Mouse (Mus musculus) kidney, embryonic 15.5 days (tissue): ENCODE measurements around the gene Scgb1b30. TPM values are rescaled to one million over a fixed set of nuclear protein-coding genes. Genes with fewer than 3 reads are reported as not detected.
"Not testable (repeated sequence)": the region's sequence is repeated elsewhere in the genome, so short reads cannot be mapped to it uniquely, and the experiment has no call there.

Experiments
- ATAC-seq: fragments of 200-750 bp; cut with Nextera tagmentation; replicated peaks from 2 replicates; pipeline ENCODE4 v1.8.0; 2017; ENCODE audit warnings: moderate TSS enrichment; ENCODE audit not compliant: low FRiP score
- H3K27ac ChIP-seq: fragments of 300-500 bp; sonication (generic); 2 replicates; pipeline ENCODE4 v1.5.1; 2015; ENCODE audit warnings: mild to moderate bottlenecking, inconsistent platforms
- H3K27me3 ChIP-seq: fragments of 300-500 bp; sonication (generic); 2 replicates; pipeline ENCODE4 v1.6.1; 2015; ENCODE audit warnings: inconsistent platforms
- H3K36me3 ChIP-seq: fragments of 300-500 bp; sonication (generic); 2 replicates; pipeline ENCODE4 v1.6.1; 2015; ENCODE audit warnings: inconsistent platforms
- H3K4me1 ChIP-seq: fragments of 300-500 bp; sonication (generic); 2 replicates; pipeline ENCODE4 v1.6.1; 2015; ENCODE audit warnings: inconsistent platforms
- H3K4me2 ChIP-seq: fragments of 300-500 bp; sonication (generic); 2 replicates; pipeline ENCODE4 v1.6.1; 2015; ENCODE audit warnings: moderate library complexity, mild to moderate bottlenecking, inconsistent platforms
- H3K4me3 ChIP-seq: fragments of 300-500 bp; sonication (generic); replicated peaks from 2 replicates; pipeline ENCODE4 v1.5.1; 2015; ENCODE audit warnings: mild to moderate bottlenecking, inconsistent platforms
- H3K9ac ChIP-seq: fragments of 300-500 bp; sonication (generic); 2 replicates; pipeline ENCODE4 v1.6.1; 2015; ENCODE audit warnings: mild to moderate bottlenecking, inconsistent platforms
- H3K9me3 ChIP-seq: fragments of 300-500 bp; sonication (generic); replicated peaks from 2 replicates; pipeline ENCODE4 v1.6.1; 2016; ENCODE audit warnings: inconsistent platforms
- WGBS: fragments of 180-500 bp; shearing (Covaris S2); methylation state at CpG from one replicate; pipeline ENCODE4 v1.1.7; 2015; ENCODE audit warnings: mixed read lengths; 5-methylcytosine and 5-hydroxymethylcytosine counted together
- polyA plus RNA-seq: library from polyadenylated mRNA; unstranded; fragments of >200 nt; fragmentation: Nextera tagmentation; extraction: Ambion mirVana; gene quantifications from 2 replicates; pipeline ENCODE4 v1.2.1, GENCODE M21; 2015

Scgb1b30 gene
- polyA plus RNA-seq = not detected in 2 replicates

GRCm38 (mm10) chr7:34094911-34095481 is at the start of gene Scgb1b30:
TSS of gene Scgb1b30 (plus strand) at chr7:34095431.
- Histone ChIP-seq H3K9me3 (0 out of 2 replicates have a peak, but pooled peaks cover 6% of the 10 kb centered on the region), H3K36me3 (no peaks in the 10 kb centered on the region), H3K27me3 (no peaks in the 10 kb centered on the region), H3K4me2 (no peak within 1 kb of the TSS), H3K9ac (no peak within 1 kb of the TSS), H3K4me3 (no peak within 1 kb of the TSS), H3K27ac (no peak within 1 kb of the TSS), H3K4me1 (no peaks in the 10 kb centered on the region)
- WGBS = 88% methylated on average over 3 of the region's 3 CpGs
- ATAC-seq = no peak

GRCm38 (mm10) chr7:34068132-34068531 is 27.1 kb upstream of the Scgb1b30 start:
- not testable (repeated sequence) for H3K4me3 ChIP-seq, ATAC-seq, H3K9ac ChIP-seq, H3K36me3 ChIP-seq, H3K9me3 ChIP-seq, H3K4me1 ChIP-seq, H3K27ac ChIP-seq, H3K4me2 ChIP-seq, H3K27me3 ChIP-seq
- WGBS = 81% methylated on average over 5 of the region's 5 CpGs

- no peak for ATAC-seq
- Histone ChIP-seq H3K27me3 (no peaks in the 10 kb centered on the region), H3K4me3 (no peak overlapping the region), H3K4me2 (no peak overlapping the region), H3K4me1 (no peaks in the 10 kb centered on the region), H3K9me3 (0 out of 2 replicates have a peak, but pooled peaks cover 6% of the 10 kb centered on the region), H3K9ac (no peak overlapping the region), H3K36me3 (no peaks in the 10 kb centered on the region), H3K27ac (no peak overlapping the region)
- 73% methylated on average over 2 of the region's 2 CpGs for WGBS
Measured at GRCm38 (mm10) chr7:34100002-34100401, 4.8 kb downstream of the Scgb1b30 start.

- no peak for ATAC-seq
- H3K4me3 ChIP-seq = no peak overlapping the region
- H3K36me3 ChIP-seq = no peaks in the 10 kb centered on the region
- no peak overlapping the region for H3K4me2 ChIP-seq
- H3K27me3 ChIP-seq = no peaks in the 10 kb centered on the region
- H3K9ac ChIP-seq = no peak overlapping the region
- no peaks in the 10 kb centered on the region for H3K4me1 ChIP-seq
- no peak overlapping the region for H3K27ac ChIP-seq
- H3K9me3 ChIP-seq = 0 out of 2 replicates have a peak, but pooled peaks cover 3% of the 10 kb centered on the region
Measured at GRCm38 (mm10) chr7:34101276-34101675, 6.0 kb downstream of the Scgb1b30 start.

- Histone ChIP-seq H3K27me3 (no peaks in the 10 kb centered on the region), H3K36me3 (peaks cover 47% of the 10 kb centered on the region), H3K4me2 (no peak overlapping the region), H3K27ac (no peak overlapping the region), H3K4me1 (no peaks in the 10 kb centered on the region), H3K9ac (no peak overlapping the region), H3K9me3 (no peaks in the 10 kb centered on the region), H3K4me3 (no peak overlapping the region)
- 90% methylated on average over 5 of the region's 5 CpGs for WGBS
- ATAC-seq = no peak
Measured at GRCm38 (mm10) chr7:34109190-34109589, 14.0 kb downstream of the Scgb1b30 start.

- ATAC-seq = no peak
- H3K36me3 ChIP-seq = peaks cover 74% of the 10 kb centered on the region
- no peaks in the 10 kb centered on the region for H3K27me3 ChIP-seq
- H3K4me3 ChIP-seq = no peak overlapping the region
- no peak overlapping the region for H3K27ac ChIP-seq
- 0 out of 2 replicates have a peak, but pooled peaks cover 3% of the 10 kb centered on the region for H3K4me1 ChIP-seq
- H3K4me2 ChIP-seq = no peak overlapping the region
- 93% methylated on average over 3 of the region's 3 CpGs for WGBS
- H3K9me3 ChIP-seq = no peaks in the 10 kb centered on the region
- no peak overlapping the region for H3K9ac ChIP-seq
Measured at GRCm38 (mm10) chr7:34116601-34117000, 21.4 kb downstream of the Scgb1b30 start.

GRCm38 (mm10) chr7:34120636-34121035 is 25.4 kb downstream of the Scgb1b30 start:
- H3K9ac ChIP-seq, H3K4me2 ChIP-seq, H3K9me3 ChIP-seq, H3K4me3 ChIP-seq, H3K27ac ChIP-seq, H3K27me3 ChIP-seq, H3K4me1 ChIP-seq: not testable (repeated sequence)
- ATAC-seq = 0 out of 2 replicates have a peak, but pooled peaks have one; percentile 9
- WGBS = 7% methylated on average over 1 of the region's 1 CpGs
- H3K36me3 ChIP-seq = peaks cover 46% of the 10 kb centered on the region

- no peak overlapping the region for H3K27ac ChIP-seq
- no peak for ATAC-seq
- H3K4me1 ChIP-seq = 0 out of 2 replicates have a peak, but pooled peaks cover 3% of the 10 kb centered on the region
- H3K4me2 ChIP-seq = no peak overlapping the region
- peaks cover 37% of the 10 kb centered on the region for H3K36me3 ChIP-seq
- no peaks in the 10 kb centered on the region for H3K9me3 ChIP-seq
- no peak overlapping the region for H3K9ac ChIP-seq
- no peak overlapping the region for H3K4me3 ChIP-seq
- H3K27me3 ChIP-seq = no peaks in the 10 kb centered on the region
- WGBS = 89% methylated on average over 6 of the region's 6 CpGs
Measured at GRCm38 (mm10) chr7:34122987-34123720, 27.9 kb downstream of the Scgb1b30 start.

- Histone ChIP-seq H3K27me3 (no peaks in the 10 kb centered on the region), H3K36me3 (peaks cover 28% of the 10 kb centered on the region), H3K4me3 (no peak overlapping the region), H3K27ac (no peak overlapping the region), H3K9ac (no peak overlapping the region), H3K9me3 (no peaks in the 10 kb centered on the region), H3K4me1 (peaks cover 5% of the 10 kb centered on the region), H3K4me2 (no peak overlapping the region)
- ATAC-seq = no peak
- WGBS = 90% methylated on average over 9 of the region's 9 CpGs
Measured at GRCm38 (mm10) chr7:34125346-34125745, 30.1 kb downstream of the Scgb1b30 start.

- Histone ChIP-seq H3K36me3 (peaks cover 25% of the 10 kb centered on the region), H3K9me3 (no peaks in the 10 kb centered on the region), H3K27me3 (no peaks in the 10 kb centered on the region), H3K4me3 (no peak overlapping the region), H3K27ac (no peak overlapping the region), H3K4me2 (no peak overlapping the region), H3K9ac (no peak overlapping the region), H3K4me1 (peaks cover 11% of the 10 kb centered on the region)
- ATAC-seq = no peak
- WGBS = 79% methylated on average over 3 of the region's 3 CpGs
Measured at GRCm38 (mm10) chr7:34126291-34126690, 31.1 kb downstream of the Scgb1b30 start.

- no peak overlapping the region for H3K9ac ChIP-seq
- H3K36me3 ChIP-seq = peaks cover 15% of the 10 kb centered on the region
- peaks cover 29% of the 10 kb centered on the region for H3K4me1 ChIP-seq
- 55% methylated on average over 3 of the region's 3 CpGs for WGBS
- peak overlapping the region; percentile 84 for H3K4me3 ChIP-seq
- no peak for ATAC-seq
- no peaks in the 10 kb centered on the region for H3K9me3 ChIP-seq
- peak overlapping the region; percentile 73 for H3K4me2 ChIP-seq
- no peak overlapping the region for H3K27ac ChIP-seq
- no peaks in the 10 kb centered on the region for H3K27me3 ChIP-seq
Measured at GRCm38 (mm10) chr7:34131118-34131517, 35.9 kb downstream of the Scgb1b30 start.

- H3K4me3 ChIP-seq = peak overlapping the region; percentile 84
- peaks cover 29% of the 10 kb centered on the region for H3K4me1 ChIP-seq
- H3K9ac ChIP-seq = peak overlapping the region; percentile 85
- 3% methylated on average over 3 of the region's 3 CpGs for WGBS
- no peaks in the 10 kb centered on the region for H3K9me3 ChIP-seq
- peak; percentile 17 for ATAC-seq
- H3K27ac ChIP-seq = peak overlapping the region; percentile 83
- H3K27me3 ChIP-seq = no peaks in the 10 kb centered on the region
- peak overlapping the region; percentile 73 for H3K4me2 ChIP-seq
- H3K36me3 ChIP-seq = peaks cover 7% of the 10 kb centered on the region
Measured at GRCm38 (mm10) chr7:34131959-34132354, 36.7 kb downstream of the Scgb1b30 start.
